Comparison of ENCODE assay signal across 8 mouse cellular contexts in the genomic region with DNA sequence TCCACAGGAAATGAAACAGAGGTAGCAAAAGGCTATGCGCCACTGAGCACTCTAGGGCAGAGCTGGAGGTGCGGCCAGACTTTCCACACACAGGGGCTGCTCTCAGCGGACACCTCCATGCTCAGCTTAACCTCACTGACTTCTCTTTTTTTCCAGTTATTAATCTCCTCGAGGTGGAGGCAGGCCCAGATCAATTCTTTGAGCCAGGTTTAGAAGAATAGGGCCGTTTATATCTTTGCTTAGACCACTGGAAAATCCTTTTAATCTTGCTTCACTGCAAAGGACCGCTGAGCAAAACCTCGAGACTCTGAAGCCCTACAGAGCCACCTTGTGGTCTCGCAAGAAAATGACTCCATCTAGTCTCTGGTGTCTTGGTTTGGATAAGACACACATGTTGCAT. TPM values are rescaled to one million over a fixed set of nuclear protein-coding genes. Genes with fewer than 3 reads are reported as not detected.
DNase-seq lines count a peak whose midpoint lies in the region; ATAC-seq lines count a peak whose summit lies in the region.

No protein-coding gene starts in this region.

- no peak for ATAC-seq in embryonic facial prominence, embryonic 15.5 days (ENCODE audit: insufficient number of reproducible peaks, low FRiP score, low TSS enrichment, low read depth)
- peak; percentile 73 for ATAC-seq in megakaryocyte progenitor cell, adult 5-6 weeks (replicated peaks; ENCODE audit: poor library complexity)
- peak; percentile 81; the same call in 1 of the 2 replicates for ATAC-seq in stomach, embryonic 14.5 days (ENCODE audit: insufficient number of reproducible peaks, insufficient read depth, low FRiP score, low read depth)

- no peaks in the 10 kb centered on the region for H3K9me3 ChIP-seq in embryonic facial prominence, embryonic 15.5 days (replicated peaks)
- H3K9me3 ChIP-seq in hindbrain, embryonic 10.5 days, result no peaks in the 10 kb centered on the region
- H3K9me3 ChIP-seq in stomach, embryonic 14.5 days (ENCODE audit: control insufficient read depth, low read depth, low read length), result no peaks in the 10 kb centered on the region

- peak; percentile 67 for DNase-seq in ES-CJ7 (ENCODE audit: low read depth, low spot score)
- DNase-seq in adrenal gland, postnatal 25 days, result peak; percentile 26
- peak; percentile 68 for DNase-seq in hindbrain, embryonic 10.5 days (ENCODE audit: low spot score)
- peak; percentile 29 to 56 for DNase-seq in layer of hippocampus, postnatal 36 days
- DNase-seq in urinary bladder, postnatal 10 days (ENCODE audit: low spot score), result no peak

- H3K36me3 ChIP-seq in embryonic facial prominence, embryonic 15.5 days, result no peaks in the 10 kb centered on the region
- no peaks in the 10 kb centered on the region for H3K36me3 ChIP-seq in hindbrain, embryonic 10.5 days
- H3K36me3 ChIP-seq in stomach, embryonic 14.5 days (ENCODE audit: control insufficient read depth, insufficient read depth, low read length), result no peaks in the 10 kb centered on the region

- no peak overlapping the region for H3K27ac ChIP-seq in embryonic facial prominence, embryonic 15.5 days (replicated peaks)
- peak overlapping the region; percentile 66 for H3K27ac ChIP-seq in hindbrain, embryonic 10.5 days
- no peak overlapping the region for H3K27ac ChIP-seq in stomach, embryonic 14.5 days (ENCODE audit: low read length)

- no peak overlapping the region for H3K9ac ChIP-seq in embryonic facial prominence, embryonic 15.5 days
- H3K9ac ChIP-seq in stomach, embryonic 14.5 days (replicated peaks; ENCODE audit: low read depth, low read length), result no peak overlapping the region

- WGBS in embryonic facial prominence, embryonic 15.5 days, result 6% methylated on average over 8 of the region's 8 CpGs
- 6% methylated on average over 8 of the region's 8 CpGs for WGBS in hindbrain, embryonic 10.5 days
- WGBS in stomach, embryonic 14.5 days, result 4% methylated on average over 8 of the region's 8 CpGs

- H3K4me2 ChIP-seq in embryonic facial prominence, embryonic 15.5 days (replicated peaks), result peak overlapping the region; percentile 36
- peak overlapping the region; percentile 29; the same call in 1 of the 2 replicates for H3K4me2 ChIP-seq in stomach, embryonic 14.5 days (replicated peaks; ENCODE audit: low read depth, low read length)

- H3K27me3 ChIP-seq in embryonic facial prominence, embryonic 15.5 days, result no peaks in the 10 kb centered on the region
- H3K27me3 ChIP-seq in hindbrain, embryonic 10.5 days (ENCODE audit: insufficient read depth, poor library complexity, severe bottlenecking), result no peaks in the 10 kb centered on the region
- no peaks in the 10 kb centered on the region for H3K27me3 ChIP-seq in stomach, embryonic 14.5 days (ENCODE audit: control insufficient read depth, insufficient read depth, low read length)

- peaks cover 19% of the 10 kb centered on the region for H3K4me1 ChIP-seq in embryonic facial prominence, embryonic 15.5 days
- peaks cover 25% of the 10 kb centered on the region for H3K4me1 ChIP-seq in hindbrain, embryonic 10.5 days (replicated peaks)
- no peaks in the 10 kb centered on the region for H3K4me1 ChIP-seq in stomach, embryonic 14.5 days (ENCODE audit: control insufficient read depth, insufficient read depth, low read length)

- H3K4me3 ChIP-seq in embryonic facial prominence, embryonic 15.5 days (replicated peaks), result peak overlapping the region; percentile 23
- peak overlapping the region; percentile 44 for H3K4me3 ChIP-seq in hindbrain, embryonic 10.5 days
- no peak overlapping the region for H3K4me3 ChIP-seq in stomach, embryonic 14.5 days (ENCODE audit: low read depth, low read length)

RNA-seq across cellular contexts. Expression of a gene that starts 15.8 kb away (rescaled TPM):
- 3.5 and 3.6 TPM in 2 replicates for total RNA-seq in adrenal gland, postnatal 25 days (2021)
- 8.2 and 8.5 TPM in 2 replicates for polyA plus RNA-seq in embryonic facial prominence, embryonic 15.5 days (2015; fragmentation: Nextera tagmentation; extraction: Ambion mirVana)
- polyA plus RNA-seq in hindbrain, embryonic 10.5 days (2016; fragmentation: Nextera tagmentation; extraction: Ambion mirVana), result 30.1 and 40.4 TPM in 2 replicates
- 10 to 100 TPM; 20.6 to 21.5 TPM for total RNA-seq in layer of hippocampus, postnatal 36 days (2021)
- total RNA-seq in megakaryocyte progenitor cell, adult 5-6 weeks (2015), result not detected in 2 replicates
- not detected in 2 replicates for total RNA-seq in megakaryocyte progenitor cell, adult 5-6 weeks (2017)
- 5.1 and 5.7 TPM in 2 replicates for polyA plus RNA-seq in stomach, embryonic 14.5 days (2014; fragmentation: Nextera tagmentation; extraction: Ambion mirVana)
